Mouse (Mus musculus) cerebellum, adult (tissue): Measurements from ENCODE around the gene Gm49388.
A peak's percentile ranks its signal among the peaks of the same experiment; 100 is the strongest.

ENCODE experiments used
- ATAC-seq: cut with Nextera tagmentation; 2 replicates; pipeline ENCODE4 v1.9.2; 2017; ENCODE audit warnings: mild to moderate bottlenecking, moderate library complexity, mixed read lengths; ENCODE audit not compliant: insufficient number of reproducible peaks, low FRiP score, low TSS enrichment

Gene Gm49388

DNA sequence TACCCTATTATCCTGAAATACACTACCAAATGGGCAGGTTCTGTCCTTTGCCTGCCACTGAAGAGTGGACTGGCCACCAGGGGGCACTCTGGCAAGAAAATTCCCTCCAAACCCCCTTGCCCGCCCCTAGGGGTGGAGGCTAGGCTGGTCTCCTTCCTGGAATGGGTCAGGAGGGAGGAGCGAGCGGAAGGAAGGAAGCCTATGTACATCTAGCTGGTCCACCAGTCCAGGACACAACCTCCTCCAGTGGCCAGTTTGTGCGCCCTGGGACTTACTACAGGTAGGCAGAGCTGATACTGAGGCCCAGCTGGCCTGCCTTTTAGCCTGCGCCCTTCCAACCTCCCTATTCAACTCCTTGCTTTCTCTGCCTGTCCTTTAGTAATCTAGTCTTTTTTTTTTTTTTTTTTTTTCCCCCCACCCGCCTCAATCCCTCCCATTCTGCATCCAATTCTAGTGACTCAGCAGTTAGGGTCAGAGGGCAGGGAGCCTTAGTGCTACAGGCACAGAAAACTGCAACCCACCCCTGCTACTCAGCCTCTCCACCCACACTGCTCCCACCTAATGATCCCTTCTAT, 15.1 kb downstream of the Gm49388 start, which contains the start of gene Hsd3b7:
TSS of gene Hsd3b7 (plus strand) at position 170 of the 575 bp plus-strand sequence.
- ATAC-seq: 0 out of 2 replicates have a peak, but pooled peaks have one; percentile 33

DNA sequence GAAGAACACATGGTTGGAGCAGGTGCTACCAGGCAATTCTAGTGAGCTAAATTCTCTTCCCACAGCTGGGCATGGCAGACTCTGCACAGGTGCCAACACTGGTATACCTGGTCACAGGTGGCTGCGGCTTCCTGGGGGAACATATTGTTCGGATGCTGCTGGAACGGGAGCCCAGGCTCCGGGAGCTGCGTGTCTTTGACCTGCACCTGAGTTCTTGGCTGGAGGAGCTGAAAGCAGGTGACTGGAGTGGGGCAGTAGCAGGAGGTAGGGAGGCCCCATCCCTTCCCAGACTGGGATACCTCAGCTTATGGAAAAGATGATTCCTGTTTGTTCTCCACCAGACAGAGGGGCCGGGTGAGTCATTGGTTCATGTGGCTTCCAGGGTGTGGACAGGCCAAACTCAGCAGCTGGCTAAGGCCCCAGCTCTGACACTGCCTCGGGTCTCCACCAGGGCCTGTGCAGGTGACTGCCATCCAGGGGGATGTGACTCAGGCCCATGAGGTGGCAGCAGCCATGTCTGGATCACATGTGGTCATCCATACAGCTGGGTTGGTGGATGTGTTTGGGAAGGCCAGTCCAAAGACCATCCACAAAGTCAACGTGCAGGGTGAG, 15.7 kb downstream of the Gm49388 start:
- ATAC-seq: no peak

DNA sequence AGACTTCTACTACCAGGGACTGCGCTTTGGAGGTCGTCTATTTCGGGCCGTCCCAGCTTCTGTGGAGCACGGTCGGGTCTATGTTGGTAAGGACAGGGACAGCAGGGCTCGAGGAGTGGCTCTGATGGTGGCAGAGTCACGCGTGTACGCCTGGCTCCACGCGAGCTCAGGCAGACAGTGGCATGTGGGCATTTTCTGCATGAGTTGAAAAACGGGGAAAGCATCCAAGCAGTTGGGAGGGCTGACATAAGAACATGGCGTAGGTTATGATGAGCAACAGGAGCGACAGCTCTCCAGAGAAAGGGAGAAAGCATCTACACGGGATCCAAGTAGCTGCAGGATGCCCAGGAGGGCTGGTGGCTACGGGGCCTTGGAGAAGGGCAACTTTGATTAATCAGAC, 16.9 kb downstream of the Gm49388 start:
- ATAC-seq: 0 out of 2 replicates have a peak, but pooled peaks have one; percentile 24

DNA sequence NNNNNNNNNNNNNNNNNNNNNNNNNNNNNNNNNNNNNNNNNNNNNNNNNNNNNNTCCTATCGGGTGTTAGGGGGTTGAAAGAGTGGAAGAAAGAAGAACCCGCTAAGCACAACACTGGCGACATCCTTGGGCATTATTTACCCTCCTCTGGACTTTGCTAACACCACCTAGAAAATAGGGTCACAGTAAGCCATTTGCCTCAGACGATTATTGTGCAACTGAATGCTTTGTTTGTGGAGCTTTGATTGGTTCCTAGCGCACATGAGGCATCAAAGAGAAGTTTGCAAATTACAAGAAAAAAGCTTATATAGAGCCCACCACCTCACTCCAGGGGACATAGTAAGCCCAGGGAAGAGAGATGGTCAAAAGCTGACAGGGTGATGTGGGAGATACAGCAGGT, 23.4 kb downstream of the Gm49388 start:
- ATAC-seq: no peak

DNA sequence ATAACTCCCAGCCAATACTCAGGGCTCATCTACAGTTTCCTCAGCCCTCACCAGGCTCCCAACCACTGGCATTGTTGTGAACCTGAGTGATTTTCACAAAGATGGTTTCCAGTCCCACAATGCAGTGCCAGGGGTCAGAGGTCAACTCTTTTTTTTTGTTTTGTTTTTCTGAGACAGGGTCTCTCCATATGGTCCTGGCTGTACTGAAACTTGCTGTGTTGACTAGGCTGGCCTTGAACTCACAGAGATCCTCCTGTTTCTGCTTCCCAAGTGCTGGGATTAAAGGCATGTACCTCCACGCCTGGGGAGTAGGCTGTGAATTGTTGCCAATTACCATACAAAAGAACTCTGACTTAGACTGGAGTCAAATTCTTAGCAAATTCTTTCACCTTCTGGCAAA, 24.4 kb downstream of the Gm49388 start:
- no peak for ATAC-seq

DNA sequence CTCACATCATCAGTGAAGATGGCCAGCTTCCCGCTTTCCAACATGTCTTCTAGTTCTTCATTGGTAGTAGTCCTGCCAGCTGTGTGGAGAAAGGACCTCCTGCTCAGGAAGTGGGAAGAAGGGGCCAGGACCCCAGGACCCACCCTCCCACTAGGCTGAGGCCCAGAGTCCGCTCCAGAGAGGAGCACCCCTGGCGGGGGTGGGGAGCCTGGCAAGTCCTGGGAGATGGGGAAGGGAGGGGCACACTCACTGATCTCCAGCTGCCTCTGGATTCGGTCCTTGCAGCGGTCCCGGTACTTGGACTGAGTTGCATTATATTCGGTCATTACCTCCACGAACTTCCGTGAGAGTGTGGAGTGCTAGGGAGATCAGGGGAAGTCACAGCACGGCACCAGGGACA, 25.2 kb downstream of the Gm49388 start:
- ATAC-seq: no peak

DNA sequence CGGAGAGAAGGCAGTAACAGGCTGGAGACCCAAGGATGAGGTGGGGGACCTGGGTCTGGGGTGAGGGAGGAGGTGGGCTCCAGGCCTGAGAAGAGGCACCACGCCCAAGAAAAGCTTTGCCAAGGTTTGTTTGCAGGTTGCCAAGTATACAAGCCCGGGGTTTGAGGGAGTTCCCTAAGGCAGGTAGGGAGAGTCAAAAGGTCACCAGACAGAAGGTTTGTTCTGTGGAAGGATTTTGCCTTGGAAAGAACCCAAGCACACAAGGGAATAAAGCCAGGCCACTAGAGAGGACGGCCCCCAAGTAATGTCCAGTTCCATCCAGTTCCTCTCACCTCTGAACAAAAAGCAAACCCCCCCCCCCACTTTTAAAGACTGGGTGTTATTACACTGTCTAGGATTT, 25.8 kb downstream of the Gm49388 start:
- ATAC-seq: no peak

DNA sequence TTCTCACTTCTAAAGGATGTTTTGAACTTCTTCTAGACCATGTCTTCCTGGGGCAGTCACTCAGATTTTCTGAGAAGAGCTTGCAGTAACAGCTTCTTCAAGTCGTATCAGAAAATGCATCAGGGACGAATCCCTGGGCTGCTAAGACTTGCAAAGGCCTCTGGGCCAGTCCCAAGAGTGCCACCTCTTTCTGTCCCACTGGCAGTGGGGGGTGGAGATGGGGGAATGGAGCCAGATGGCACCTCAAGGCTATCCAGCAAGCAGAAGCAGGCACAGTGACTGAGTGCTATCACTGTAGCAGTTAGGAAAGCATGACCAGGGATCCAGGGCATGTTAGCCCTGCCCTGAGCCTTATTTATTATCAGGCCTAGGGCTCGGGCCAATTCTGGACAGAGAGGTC, 26.9 kb downstream of the Gm49388 start:
- ATAC-seq: no peak

DNA sequence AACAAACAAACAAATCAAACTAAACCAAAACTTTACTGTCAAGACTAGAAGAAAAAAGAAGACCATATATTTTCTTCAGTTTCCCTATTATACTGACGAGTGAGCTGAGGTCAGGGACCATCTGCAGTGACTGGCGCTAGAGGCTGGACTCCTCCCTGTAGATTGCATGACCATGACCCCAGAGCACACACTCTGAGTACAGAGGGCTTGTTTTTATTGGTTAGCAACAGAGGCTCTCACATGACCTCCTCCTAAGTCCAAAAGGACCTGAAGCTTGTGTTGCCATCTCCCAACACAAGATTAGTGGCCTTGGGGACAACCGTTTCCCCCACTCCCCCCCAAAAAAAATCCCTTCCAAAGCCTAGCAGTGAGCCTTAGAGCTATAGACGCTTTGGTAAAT, 28.4 kb downstream of the Gm49388 start:
- ATAC-seq: no peak

DNA sequence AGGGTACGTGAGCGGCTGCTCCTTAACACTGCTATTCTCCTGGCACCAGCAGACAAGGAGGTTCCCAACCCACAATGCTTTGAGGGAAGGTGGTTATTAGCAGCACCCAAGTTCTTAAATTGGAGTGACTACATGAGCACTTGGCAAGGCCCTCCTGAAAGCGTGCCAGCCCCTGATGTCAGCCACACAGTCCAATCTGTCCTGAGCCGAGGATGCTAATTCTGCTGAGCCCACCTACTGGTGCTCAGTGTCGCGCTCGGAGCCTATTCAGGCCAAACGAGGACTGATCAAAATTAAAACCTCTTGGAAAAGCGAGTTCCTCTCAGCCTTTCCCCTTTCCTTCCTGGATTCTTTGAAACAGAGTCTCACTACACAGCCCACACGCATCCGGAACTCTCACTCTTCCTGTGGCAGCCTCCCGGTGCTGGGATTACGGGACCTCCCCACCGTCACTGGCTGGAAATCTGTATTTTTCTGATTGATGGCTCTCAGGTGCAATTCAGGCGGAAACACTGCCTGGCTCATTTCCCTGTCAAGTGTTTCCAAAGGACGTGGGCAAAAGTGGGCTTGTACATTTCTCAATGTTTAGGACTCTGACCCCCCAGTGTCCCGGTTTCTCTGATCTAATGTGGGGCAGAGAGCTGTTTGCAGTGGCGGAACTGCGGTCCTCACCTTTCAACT, 29.0 kb downstream of the Gm49388 start:
- ATAC-seq: peak; percentile 77; the same call in 1 of the 2 replicates

DNA sequence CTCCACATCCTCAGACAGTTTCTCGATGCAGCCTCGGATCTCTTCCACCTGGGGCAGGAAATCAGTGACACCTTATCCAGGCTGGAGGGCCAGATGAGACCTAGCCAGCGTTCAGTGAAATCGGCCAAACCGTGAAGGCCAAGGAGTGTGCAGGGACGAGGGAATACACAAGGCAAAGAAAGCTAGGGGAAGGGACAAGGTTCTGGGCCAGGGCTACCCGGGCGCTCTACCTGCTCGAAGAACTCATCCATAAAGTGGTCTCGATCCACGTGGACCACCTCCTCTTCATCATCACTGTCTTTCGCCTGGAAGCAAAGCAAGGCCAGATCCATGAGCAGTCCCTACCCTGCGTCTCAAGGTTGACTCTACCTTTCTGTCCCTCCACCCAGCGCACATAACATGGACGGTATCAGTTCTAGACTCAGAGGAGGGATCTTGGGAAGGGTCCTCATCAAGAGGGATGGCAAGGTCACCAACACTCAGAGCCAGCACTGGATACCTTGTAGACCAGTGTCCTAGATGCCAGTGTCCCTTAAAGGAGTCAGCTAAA, 29.8 kb downstream of the Gm49388 start:
- ATAC-seq: no peak

DNA sequence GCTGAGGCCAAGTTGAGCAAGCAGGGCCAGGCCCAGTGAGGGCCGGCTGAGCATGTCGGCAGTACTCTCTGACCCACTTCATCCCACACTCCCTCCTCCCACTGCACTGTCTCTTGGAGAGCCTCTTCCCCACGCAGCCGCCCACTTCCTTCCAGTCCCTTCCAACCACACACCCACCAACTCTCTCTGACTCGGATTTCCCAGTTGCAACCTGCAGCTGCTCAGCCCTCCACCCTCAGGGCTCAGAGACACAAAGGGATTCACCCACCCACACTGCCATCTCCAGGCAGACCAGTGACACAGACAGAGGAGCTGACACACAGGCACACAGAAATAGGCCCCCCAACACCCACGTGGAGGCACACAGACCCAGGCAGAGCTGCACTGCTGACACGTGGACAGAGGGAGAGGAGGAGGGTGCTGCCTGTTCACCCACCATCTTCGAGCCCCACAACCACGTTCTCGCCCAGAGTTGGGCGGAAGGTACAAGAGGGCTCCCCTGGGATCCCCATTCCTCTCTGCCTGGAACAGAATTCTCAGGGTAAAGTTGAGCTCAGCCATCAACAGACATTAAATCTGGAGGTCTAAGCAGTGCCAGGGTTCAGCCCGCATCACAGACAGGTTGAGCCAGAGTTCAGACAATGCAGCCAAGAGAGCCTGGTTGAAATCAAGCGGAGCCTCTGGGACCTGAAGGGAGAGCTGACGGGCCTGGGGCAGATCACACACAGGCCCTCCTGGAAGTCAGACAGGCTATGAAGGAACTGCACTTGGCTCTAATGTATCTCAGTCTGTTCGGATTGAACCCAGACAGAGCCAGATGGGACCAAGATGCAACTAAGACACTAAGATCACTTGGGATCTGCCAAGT, 30.8 kb downstream of the Gm49388 start:
- ATAC-seq: 0 out of 2 replicates have a peak, but pooled peaks have one; percentile 21

DNA sequence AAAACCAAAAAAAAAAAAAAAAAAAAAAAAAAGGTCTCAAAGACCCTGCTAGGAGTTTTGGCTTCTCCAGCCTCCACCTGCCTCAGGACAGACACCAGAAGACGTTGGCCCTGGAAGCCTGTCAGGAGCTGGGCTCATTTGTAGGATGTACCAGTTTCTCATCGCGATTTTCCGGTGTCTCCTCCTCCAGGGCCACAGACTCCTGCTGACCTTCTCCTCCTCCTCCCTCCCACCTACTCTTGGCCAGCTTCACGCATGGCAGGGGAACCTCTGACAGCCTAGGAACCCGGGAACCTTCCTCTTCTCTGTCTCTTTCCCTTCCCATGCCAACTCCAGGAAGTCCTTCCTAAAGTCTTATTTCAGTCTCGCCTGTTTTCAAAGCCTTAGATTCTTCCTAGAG, 31.6 kb downstream of the Gm49388 start:
- ATAC-seq: no peak

DNA sequence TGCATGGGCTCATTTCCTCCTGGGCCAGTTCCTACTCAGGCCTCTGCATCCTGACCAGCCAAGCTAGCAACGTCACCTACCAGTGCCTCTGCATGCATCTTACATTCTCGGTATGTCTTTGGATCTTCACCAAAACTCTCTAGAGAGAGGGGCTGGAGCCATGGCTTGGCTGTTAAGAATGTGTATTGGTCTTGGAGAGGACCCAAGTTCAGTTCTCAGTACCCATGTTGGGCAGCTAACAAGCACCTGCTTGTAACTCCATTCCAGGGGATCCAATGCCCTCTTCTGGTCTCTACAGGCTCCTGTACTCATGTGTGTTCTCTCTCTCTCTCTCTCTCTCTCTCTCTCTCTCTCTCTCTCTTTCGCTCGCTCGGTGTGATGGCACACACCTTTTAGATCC, 32.4 kb downstream of the Gm49388 start:
- no peak for ATAC-seq

DNA sequence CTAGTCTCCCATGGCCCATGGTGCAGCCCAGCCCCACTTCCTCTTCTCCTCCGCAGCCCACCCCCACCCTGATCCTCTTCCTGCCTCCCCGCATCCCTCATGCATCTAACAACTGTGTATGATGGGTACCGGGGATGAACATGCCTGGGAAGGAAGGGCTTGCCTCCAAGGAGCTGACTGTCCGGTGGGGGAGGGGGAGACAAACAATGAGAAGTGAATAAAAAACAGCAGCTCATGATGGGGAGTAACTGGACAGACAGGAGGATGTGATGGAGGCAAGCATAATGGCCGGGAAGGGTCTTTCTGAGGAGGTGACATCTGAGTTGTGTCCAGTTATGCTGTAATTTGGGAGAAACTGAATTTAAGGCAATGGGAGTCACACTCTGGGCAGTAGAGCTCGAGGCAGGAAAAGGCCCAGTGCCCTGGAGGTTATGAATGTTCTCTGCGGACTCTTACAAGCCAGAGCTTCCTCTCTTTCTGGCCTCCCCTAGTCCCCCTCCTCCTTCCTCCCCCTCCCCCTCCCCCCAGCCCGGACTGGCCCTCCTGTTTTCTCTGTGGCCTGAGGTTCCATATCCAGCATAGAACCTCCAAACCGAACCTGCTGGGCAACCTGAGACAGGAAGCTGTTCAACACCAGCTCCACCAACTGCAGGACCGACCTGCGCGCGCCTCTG, 35.6 kb downstream of the Gm49388 start:
- no peak for ATAC-seq

DNA sequence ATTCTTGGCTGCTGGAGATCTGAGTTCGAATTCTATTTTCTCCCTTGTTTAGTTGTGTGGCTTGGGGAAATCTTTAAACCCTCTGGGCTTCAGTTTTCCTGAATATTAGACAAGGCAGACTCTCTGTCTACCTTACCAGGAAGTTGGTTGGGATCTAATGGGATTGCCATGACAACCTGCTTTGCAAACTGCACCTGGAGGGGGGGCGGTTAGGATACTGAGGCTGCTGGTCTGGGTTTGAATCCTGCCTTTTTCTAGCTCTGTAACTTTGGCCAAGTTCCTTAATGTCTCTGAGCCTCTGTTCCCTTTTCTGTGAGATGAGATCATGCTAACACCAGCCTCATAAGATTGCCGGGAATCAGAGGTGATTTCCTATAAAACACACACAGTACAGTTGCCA, 37.1 kb downstream of the Gm49388 start:
- ATAC-seq: no peak

DNA sequence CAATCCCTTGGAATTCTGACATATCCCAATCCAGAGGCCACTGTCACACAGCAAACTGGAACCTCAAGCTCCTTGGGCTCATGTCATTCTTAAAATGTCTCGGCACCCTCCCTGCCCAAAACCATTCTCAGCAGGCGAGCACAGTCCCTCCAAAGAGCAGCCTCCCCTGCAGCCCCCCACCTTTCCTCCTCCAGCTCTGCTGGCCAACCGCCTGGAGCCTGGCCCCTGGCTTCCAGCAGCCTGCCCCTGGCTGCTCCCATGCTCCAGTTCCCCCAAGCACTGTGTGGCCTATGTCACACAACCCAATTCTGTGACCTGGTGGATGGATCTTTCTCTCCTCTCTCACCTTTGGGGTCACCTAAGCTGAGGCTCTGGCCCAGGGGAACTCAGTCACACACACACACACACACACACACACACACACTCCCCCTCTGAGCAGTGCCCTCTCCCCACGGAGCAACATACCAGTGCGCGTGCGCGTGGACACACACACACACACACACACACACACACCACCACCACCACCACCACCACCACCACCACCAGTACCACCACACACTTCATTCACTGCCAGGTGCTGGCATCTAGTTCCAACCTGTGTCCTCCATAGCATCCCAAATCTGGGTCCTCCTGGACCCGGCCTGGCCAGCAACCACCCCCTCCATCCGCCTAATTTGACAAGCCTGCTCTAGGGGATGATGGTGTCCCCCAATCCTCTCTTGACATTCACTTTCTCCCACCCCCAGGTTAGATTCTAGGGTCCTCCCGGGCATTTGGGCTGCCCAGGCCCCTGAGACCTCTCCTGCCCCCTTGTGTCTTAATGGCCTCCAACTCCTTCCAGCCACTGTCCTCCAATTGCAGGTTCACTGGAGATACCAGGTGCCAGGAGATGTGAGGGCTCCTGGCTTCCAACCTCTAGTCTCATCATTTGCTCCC, 38.1 kb downstream of the Gm49388 start:
- ATAC-seq: peak; percentile 32; the same call in 1 of the 2 replicates

DNA sequence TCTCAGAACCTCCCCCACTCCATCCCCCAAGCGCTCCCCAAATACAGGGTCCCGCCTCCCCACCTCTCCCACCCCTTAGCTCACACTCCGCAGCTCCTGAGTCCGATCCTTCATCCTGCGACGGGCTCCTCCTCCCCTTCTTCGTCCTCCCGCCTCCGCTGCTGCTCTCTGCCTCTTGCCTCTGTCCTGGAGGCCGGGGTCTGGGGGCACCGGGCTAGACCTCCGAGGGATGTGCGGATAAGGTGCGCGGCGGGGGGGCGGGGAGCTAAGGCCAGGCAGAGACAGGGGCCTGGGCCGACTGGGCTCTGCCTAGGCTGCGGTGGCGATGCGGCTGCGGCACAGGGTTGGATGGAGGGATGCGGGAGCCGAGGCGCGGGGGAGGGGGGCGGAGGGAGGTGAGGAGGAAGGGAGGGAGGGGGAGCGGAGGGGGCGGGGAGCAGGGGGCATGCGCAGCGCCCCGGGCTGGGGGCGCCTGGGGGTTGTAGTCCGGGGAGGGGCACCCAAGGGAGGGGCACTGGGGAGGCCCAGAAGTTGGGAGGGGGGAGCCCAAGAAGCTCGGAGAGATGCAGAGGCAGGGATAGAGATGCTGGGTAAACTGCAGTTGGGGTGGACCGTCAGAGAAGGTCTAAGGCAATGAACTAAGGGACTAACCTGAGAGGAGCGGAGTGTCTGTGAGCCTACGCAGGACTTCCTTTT, 38.9 kb downstream of the Gm49388 start, which contains the start of the genes Stx4a and Stx1b:
TSS of gene Stx4a (plus strand) at position 119 of the 696 bp plus-strand sequence.
TSS of gene Stx1b (minus strand) at position 374 of the 696 bp plus-strand sequence.
- ATAC-seq: peak; percentile 71
